36 mouse cellular contexts compared by ENCODE assay signal in genomic region chr8:46266801-46267200, GRCm38 (mm10). TPM values are rescaled to one million over a fixed set of nuclear protein-coding genes. Genes with fewer than 3 reads are reported as not detected.
"Had no signal": no experiment of that assay in that cellular context is flagged by ENCODE, and none has a peak within 500 bp of the region (broad histone marks: within the 10 kb centered on the region; RNA-seq: fewer than 3 reads in every experiment).

No protein-coding gene starts in this region.

- H3K27me3 ChIP-seq: heart, embryonic 12.5 days; kidney, embryonic 15.5 days; limb, embryonic 13.5 days; limb, embryonic 15.5 days had no signal

- H3K27ac ChIP-seq: hindbrain, embryonic 13.5 days; hindbrain, embryonic 15.5 days; hindbrain, postnatal 0 days; kidney, embryonic 15.5 days; limb, embryonic 13.5 days; limb, embryonic 15.5 days; liver, embryonic 12.5 days; liver, embryonic 14.5 days had no signal

- H3K4me1 ChIP-seq: hindbrain, embryonic 15.5 days; kidney, embryonic 15.5 days; limb, embryonic 13.5 days; limb, embryonic 15.5 days; liver, embryonic 12.5 days had no signal

- H3K36me3 ChIP-seq: heart, embryonic 12.5 days; hindbrain, embryonic 13.5 days; hindbrain, embryonic 15.5 days; kidney, embryonic 15.5 days; limb, embryonic 13.5 days; limb, embryonic 15.5 days; liver, embryonic 12.5 days had no signal

- H3K9me3 ChIP-seq: heart, embryonic 12.5 days; hindbrain, embryonic 13.5 days; hindbrain, embryonic 15.5 days; kidney, embryonic 15.5 days; limb, embryonic 13.5 days; limb, embryonic 15.5 days; liver, embryonic 12.5 days had no signal

- ATAC-seq: forebrain, postnatal 0 days; hindbrain, postnatal 0 days; intestine, embryonic 16.5 days; liver, embryonic 12.5 days had no signal

- H3K4me3 ChIP-seq: heart, embryonic 12.5 days; hindbrain, embryonic 13.5 days; hindbrain, embryonic 15.5 days; kidney, embryonic 15.5 days; limb, embryonic 13.5 days; limb, embryonic 15.5 days; liver, embryonic 12.5 days had no signal

- DNase-seq: forebrain, postnatal 0 days; gastrocnemius, postnatal 14 days; gastrocnemius, postnatal 36 days; heart, postnatal 14 days; heart, postnatal 36 days; kidney, adult 11 months; kidney, adult 9 months; kidney, postnatal 25 days; layer of hippocampus, adult 9-11 months; layer of hippocampus, postnatal 36 days; left cerebral cortex, postnatal 4 days had no signal

- H3K9ac ChIP-seq: forebrain, postnatal 0 days; heart, embryonic 12.5 days; hindbrain, embryonic 13.5 days; hindbrain, embryonic 15.5 days; kidney, embryonic 15.5 days; limb, embryonic 13.5 days; limb, embryonic 15.5 days; liver, embryonic 12.5 days; liver, embryonic 14.5 days had no signal

- H3K4me2 ChIP-seq: heart, embryonic 12.5 days; hindbrain, embryonic 13.5 days; hindbrain, embryonic 15.5 days; kidney, embryonic 15.5 days; limb, embryonic 13.5 days; limb, embryonic 15.5 days; liver, embryonic 12.5 days had no signal

RNA-seq across cellular contexts. Expression of gene Helt, which starts 27.7 kb away (rescaled TPM):
- total RNA-seq: hematopoietic stem cell, adult 5-6 weeks; layer of hippocampus, adult 18-20 months; layer of hippocampus, adult 8-10 months; layer of hippocampus, postnatal 14 days; layer of hippocampus, postnatal 36 days; left cerebral cortex, adult 18-20 months; left cerebral cortex, postnatal 10 days; left cerebral cortex, postnatal 25 days; liver, adult 2 months had no signal
- polyA plus RNA-seq: gonadal fat pad, adult 2 months; heart, embryonic 12.5 days; heart, embryonic 14.5 days; heart, embryonic 16.5 days; intestine, embryonic 14.5 days; intestine, embryonic 16.5 days; kidney, embryonic 15.5 days; large intestine, adult 2 months; limb, embryonic 11.5 days; limb, embryonic 13.5 days; limb, embryonic 15.5 days; liver, adult 2 months; liver, embryonic 12.5 days; liver, embryonic 14.5 days; liver, embryonic 16.5 days had no signal
